Mouse (Mus musculus): ENCODE data around the gene Rhog.

Gene Rhog

GRCm38 (mm10) chr7:102250631-102251214 lies 5.1 kb downstream of the Rhog start:
- peak; percentile 66 for DNase-seq (ENCODE audit: low spot score)

GRCm38 (mm10) chr7:102249896-102250630 lies 5.8 kb downstream of the Rhog start:
- no peak for DNase-seq (ENCODE audit: low spot score)

GRCm38 (mm10) chr7:102249531-102249895 lies 6.3 kb downstream of the Rhog start:
- DNase-seq (ENCODE audit: low spot score): no peak

- DNase-seq (ENCODE audit: low spot score): no peak
Observed at GRCm38 (mm10) chr7:102248691-102249404, 7.0 kb downstream of the Rhog start.

GRCm38 (mm10) chr7:102246956-102247797 lies 8.7 kb downstream of the Rhog start:
- DNase-seq (ENCODE audit: low spot score): no peak

GRCm38 (mm10) chr7:102246265-102246664 lies 9.6 kb downstream of the Rhog start:
- DNase-seq (ENCODE audit: low spot score): no peak

- no peak for DNase-seq (ENCODE audit: low spot score)
Observed at GRCm38 (mm10) chr7:102245775-102246174, 10.1 kb downstream of the Rhog start.

GRCm38 (mm10) chr7:102244782-102245535 lies 10.9 kb downstream of the Rhog start:
- no peak for DNase-seq (ENCODE audit: low spot score)

GRCm38 (mm10) chr7:102243870-102244269 lies 12.0 kb downstream of the Rhog start:
- no peak for DNase-seq (ENCODE audit: low spot score)

GRCm38 (mm10) chr7:102242917-102243316 lies 12.9 kb downstream of the Rhog start:
- DNase-seq (ENCODE audit: low spot score): no peak

- no peak for DNase-seq (ENCODE audit: low spot score)
Observed at GRCm38 (mm10) chr7:102242371-102242770, 13.5 kb downstream of the Rhog start.

GRCm38 (mm10) chr7:102239591-102239990 lies 16.3 kb downstream of the Rhog start:
- no peak for DNase-seq (ENCODE audit: low spot score)

GRCm38 (mm10) chr7:102238686-102239286 lies 17.1 kb downstream of the Rhog start:
- DNase-seq (ENCODE audit: low spot score): no peak

GRCm38 (mm10) chr7:102233059-102233458 lies 22.8 kb downstream of the Rhog start:
- DNase-seq (ENCODE audit: low spot score): no peak

GRCm38 (mm10) chr7:102229814-102230213 lies 26.0 kb downstream of the Rhog start:
- no peak for DNase-seq (ENCODE audit: low spot score)

- no peak for DNase-seq (ENCODE audit: low spot score)
Observed at GRCm38 (mm10) chr7:102228049-102228670, 27.7 kb downstream of the Rhog start.

GRCm38 (mm10) chr7:102226051-102226450 lies 29.8 kb downstream of the Rhog start:
- no peak for DNase-seq (ENCODE audit: low spot score)

- DNase-seq (ENCODE audit: low spot score): no peak
Observed at GRCm38 (mm10) chr7:102223883-102224738, 31.7 kb downstream of the Rhog start.

GRCm38 (mm10) chr7:102222830-102223556 lies 32.9 kb downstream of the Rhog start:
- no peak for DNase-seq (ENCODE audit: low spot score)

Data from layer of hippocampus, adult 9-10 months (tissue).